Mouse (Mus musculus) MEL (cell line): ENCODE data around the gene Kmo.

ENCODE experiments used
- CHD1 ChIP-seq: IDR thresholded peaks from 2 replicates; pipeline ENCODE4 v1.6.1; 2012; ENCODE audit warnings: low read depth, mild to moderate bottlenecking, inconsistent platforms, low read length, improper control_type of control experiment
- CTCF ChIP-seq, 3 experiments: IDR thresholded peaks in 2 of 3; conservative IDR thresholded peaks in 1 of 3; 2 replicates each; pipeline ENCODE4 v1.5.1; 2011 to 2012; ENCODE audit warnings: low read length in 3 of 3, low read depth in 2 of 3, mild to moderate bottlenecking in 2 of 3, improper control_type of control experiment in 1 of 3, inconsistent platforms in 1 of 3, mixed read lengths in 1 of 3, moderate library complexity in 1 of 3; ENCODE audit not compliant: control insufficient read depth in 1 of 3, insufficient read depth in 1 of 3, poor library complexity in 1 of 3, severe bottlenecking in 1 of 3
- ETS1 ChIP-seq: IDR thresholded peaks from 2 replicates; pipeline ENCODE4 v1.6.1; 2012; ENCODE audit warnings: low read depth, mild to moderate bottlenecking, inconsistent platforms, low read length, improper control_type of control experiment, moderate library complexity
- HCFC1 ChIP-seq: IDR thresholded peaks from 2 replicates; pipeline ENCODE4 v1.6.1; 2012; ENCODE audit warnings: low read depth, mild to moderate bottlenecking, inconsistent platforms, low read length, improper control_type of control experiment, moderate library complexity
- TBP ChIP-seq: IDR thresholded peaks from 2 replicates; pipeline ENCODE4 v1.8.0; 2011; ENCODE audit warnings: low read depth, low read length, improper control_type of control experiment
- USF1 ChIP-seq: IDR thresholded peaks from 2 replicates; pipeline ENCODE4 v1.6.1; 2014; ENCODE audit warnings: low read depth, mild to moderate bottlenecking, inconsistent platforms, low read length, improper control_type of control experiment, moderate library complexity
- USF2 ChIP-seq, 2 experiments: IDR thresholded peaks; 2 replicates each; pipeline ENCODE4 v1.6.1; 2011 to 2012; ENCODE audit warnings: improper control_type of control experiment in 2 of 2, low read length in 2 of 2, borderline replicate concordance in 1 of 2, inconsistent platforms in 1 of 2, low read depth in 1 of 2, mild to moderate bottlenecking in 1 of 2; ENCODE audit not compliant: insufficient read depth in 1 of 2

GRCm38 (mm10) chr1:175574129-175574528 lies 46.1 kb upstream of the Kmo start:
- TF ChIP-seq CTCF (IDR thresholded peaks at IDR 0.05 in 2 of 3, conservative IDR thresholded peaks at IDR 0.05 in 1 of 3; ENCODE audit: control insufficient read depth in 1 of 3, insufficient read depth in 1 of 3, low read depth in 2 of 3, low read length in 3 of 3, poor library complexity in 1 of 3, severe bottlenecking in 1 of 3) (no peak), ETS1 (peak; percentile 56), USF1 (no peak), USF2 (IDR thresholded peaks at IDR 0.05; ENCODE audit: borderline replicate concordance in 1 of 2, insufficient read depth in 1 of 2, low read depth in 1 of 2, low read length in 2 of 2) (no peak), CHD1 (no peak), TBP (no peak), HCFC1 (no peak)
